In genomic region chr5:151277927-151278326, GRCm38 (mm10) we compare ENCODE assay signal across 28 mouse cellular contexts.
"Had no signal": no experiment of that assay in that cellular context is flagged by ENCODE, and none has a peak within 500 bp of the region (broad histone marks: within the 10 kb centered on the region; RNA-seq: fewer than 3 reads in every experiment).

No protein-coding gene starts in this region.

- H3K9me3 ChIP-seq: embryonic facial prominence, embryonic 10.5 days; embryonic facial prominence, embryonic 12.5 days; embryonic facial prominence, embryonic 13.5 days; embryonic facial prominence, embryonic 15.5 days; forebrain, embryonic 10.5 days; forebrain, embryonic 12.5 days; forebrain, embryonic 13.5 days; forebrain, embryonic 15.5 days had no signal

- H3K9ac ChIP-seq: embryonic facial prominence, embryonic 12.5 days; embryonic facial prominence, embryonic 13.5 days; embryonic facial prominence, embryonic 15.5 days; forebrain, embryonic 12.5 days; forebrain, embryonic 13.5 days; forebrain, embryonic 15.5 days; forebrain, postnatal 0 days had no signal

- H3K27me3 ChIP-seq: embryonic facial prominence, embryonic 12.5 days; embryonic facial prominence, embryonic 13.5 days; embryonic facial prominence, embryonic 15.5 days; forebrain, embryonic 12.5 days; forebrain, embryonic 13.5 days; forebrain, embryonic 15.5 days had no signal

- DNase-seq: cerebellum, adult 2 months; cerebellum, adult 8-10 months; cerebellum, adult 9-10 months; cerebellum, adult 9-11 months; cerebellum, postnatal 10 days; cerebellum, postnatal 14 days; cerebellum, postnatal 25 days; cerebellum, postnatal 36 days; embryo, embryonic 11 days; forebrain, postnatal 0 days; gastrocnemius, adult 2 months; gastrocnemius, postnatal 10 days; gastrocnemius, postnatal 14 days; gastrocnemius, postnatal 25 days; gastrocnemius, postnatal 36 days; heart, adult 11 months; heart, adult 18-20 months had no signal

- H3K4me3 ChIP-seq: embryonic facial prominence, embryonic 10.5 days; embryonic facial prominence, embryonic 12.5 days; embryonic facial prominence, embryonic 13.5 days; embryonic facial prominence, embryonic 15.5 days; erythroblast, embryonic 14.5 days; forebrain, embryonic 10.5 days; forebrain, embryonic 12.5 days; forebrain, embryonic 13.5 days; forebrain, embryonic 15.5 days; gastrocnemius, adult 2 months had no signal

- H3K4me2 ChIP-seq: embryonic facial prominence, embryonic 12.5 days; embryonic facial prominence, embryonic 13.5 days; embryonic facial prominence, embryonic 15.5 days; forebrain, embryonic 12.5 days; forebrain, embryonic 13.5 days; forebrain, embryonic 15.5 days had no signal

- H3K4me1 ChIP-seq: embryonic facial prominence, embryonic 10.5 days; embryonic facial prominence, embryonic 12.5 days; embryonic facial prominence, embryonic 13.5 days; embryonic facial prominence, embryonic 15.5 days; forebrain, embryonic 10.5 days; forebrain, embryonic 12.5 days; forebrain, embryonic 13.5 days; forebrain, embryonic 15.5 days had no signal

- H3K27ac ChIP-seq: embryonic facial prominence, embryonic 10.5 days; embryonic facial prominence, embryonic 12.5 days; embryonic facial prominence, embryonic 13.5 days; embryonic facial prominence, embryonic 15.5 days; forebrain, embryonic 10.5 days; forebrain, embryonic 12.5 days; forebrain, embryonic 13.5 days; forebrain, embryonic 15.5 days; gastrocnemius, adult 2 months had no signal

- H3K36me3 ChIP-seq: embryonic facial prominence, embryonic 10.5 days; embryonic facial prominence, embryonic 12.5 days; embryonic facial prominence, embryonic 13.5 days; embryonic facial prominence, embryonic 15.5 days; forebrain, embryonic 10.5 days; forebrain, embryonic 12.5 days; forebrain, embryonic 15.5 days had no signal

- ATAC-seq: forebrain, embryonic 13.5 days; forebrain, embryonic 14.5 days; forebrain, embryonic 15.5 days; forebrain, embryonic 16.5 days; forebrain, postnatal 0 days had no signal
